Mouse (Mus musculus): Measurements from ENCODE around the gene Acsm4. TPM values are rescaled to one million over a fixed set of nuclear protein-coding genes. Genes with fewer than 3 reads are reported as not detected.

Acsm4 gene
- total and polyA plus RNA-seq, 3 experiments: not detected

- TF ChIP-seq GABPA (IDR thresholded peaks at IDR 0.05; ENCODE audit: insufficient replicate concordance, low read depth, low read length) (peak; percentile 28; the same call in 1 of the 2 replicates), POLR2AphosphoS2 (IDR thresholded peaks at IDR 0.05; ENCODE audit: low read depth, low read length) (no peak; the same call in 1 of the 2 replicates), EP300 (IDR thresholded peaks at IDR 0.05; ENCODE audit: low read length) (no peak), ELF1 (IDR thresholded peaks at IDR 0.05; ENCODE audit: low read depth, low read length) (peak; percentile 90), CTCF (conservative IDR thresholded peaks at IDR 0.05 in 1 of 2, IDR thresholded peaks at IDR 0.05 in 1 of 2; ENCODE audit: low read depth in 2 of 2, low read length in 2 of 2) (peak in 1 of 2 experiments; percentile 59; a peak in 2 of 4 replicates), MAFK (IDR thresholded peaks at IDR 0.05; ENCODE audit: insufficient replicate concordance, low read length) (no peak), UBTF (IDR thresholded peaks at IDR 0.05; ENCODE audit: low read depth, low read length) (no peak; the same call in 1 of the 2 replicates), MAX (IDR thresholded peaks at IDR 0.05; ENCODE audit: low read length) (peak; percentile 90), IRF4 (IDR thresholded peaks at IDR 0.05; ENCODE audit: low read depth, low read length) (peak; percentile 26; the same call in 1 of the 2 replicates), JUN (IDR thresholded peaks at IDR 0.05; ENCODE audit: insufficient read depth, low read depth, low read length) (no peak)
Observed at GRCm38 (mm10) chr7:119720253-119720946, 30.6 kb downstream of the Acsm4 start, which contains the start of gene Thumpd1 (continued).

GRCm38 (mm10) chr7:119720947-119721310 is 31.1 kb downstream of the Acsm4 start:
- TF ChIP-seq JUN (IDR thresholded peaks at IDR 0.05; ENCODE audit: insufficient read depth, low read depth, low read length): no peak
- TF ChIP-seq UBTF (IDR thresholded peaks at IDR 0.05; ENCODE audit: low read depth, low read length): no peak
- Histone ChIP-seq H3K9ac (ENCODE audit: insufficient read depth, low read depth) (peak overlapping the region; percentile 71), H3K9me3 (replicated peaks; ENCODE audit: low read length) (no peaks in the 10 kb centered on the region), H3K4me3 (replicated peaks in 1 of 3; ENCODE audit: low read depth in 2 of 3, low read length in 2 of 3, poor library complexity in 1 of 3) (peak overlapping the region; percentile 86 to 98 (median 97)), H3K79me2 (replicated peaks; ENCODE audit: control insufficient read depth, extremely low read depth, insufficient read depth, poor library complexity, severe bottlenecking) (peaks cover 10% of the 10 kb centered on the region), H3K27ac (ENCODE audit: insufficient read depth, low read depth) (no peak overlapping the region), H3K36me3 (replicated peaks in 1 of 2; ENCODE audit: control insufficient read depth in 1 of 2, insufficient read depth in 1 of 2, low read length in 1 of 2) (peaks cover 22 to 32% of the 10 kb centered on the region in 2 experiments), H3K4me2 (ENCODE audit: insufficient read depth, low read depth, poor library complexity, severe bottlenecking) (peak overlapping the region; percentile 64; the same call in 1 of the 2 replicates), H3K4me1 (ENCODE audit: control insufficient read depth in 1 of 2, insufficient read depth in 2 of 2) (peaks cover 6 to 14% of the 10 kb centered on the region in 2 experiments), H3K27me3 (replicated peaks) (no peaks in the 10 kb centered on the region)
- no peak for DNase-seq (ENCODE audit: extremely low read depth)
- dilution Hi-C loops (cut with MboI; ENCODE audit: extremely low pct_ligation_motif_present, extremely low pct_unique_long_range_greater_than_20kb, low sequenced_read_pairs): no loop called here
- in situ Hi-C loops (cut with MboI; ENCODE audit: low pct_ligation_motif_present, low pct_unique_long_range_greater_than_20kb, low sequenced_read_pairs): no loop called here

DNA sequence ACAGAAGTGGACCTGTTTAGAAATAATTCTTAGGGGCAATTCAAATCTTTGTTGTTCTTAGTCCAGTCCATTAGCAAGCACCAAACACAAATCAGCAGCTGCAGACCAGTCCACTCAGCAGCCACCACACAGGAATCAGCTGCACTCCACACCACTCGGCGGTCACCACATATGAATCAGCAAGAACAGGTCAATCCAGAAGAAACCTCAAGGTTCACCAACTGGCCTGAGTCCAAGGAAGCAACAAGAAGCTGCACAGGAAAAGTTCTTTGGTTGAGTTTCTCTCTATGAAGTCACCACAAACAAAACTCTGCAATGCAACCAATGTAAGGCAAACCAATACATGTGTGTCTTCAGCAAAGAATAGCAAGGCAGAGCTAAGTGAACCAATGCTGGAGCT is 37.8 kb downstream of the Acsm4 start:
- dilution Hi-C loops (cut with MboI; ENCODE audit: extremely low pct_ligation_motif_present, extremely low pct_unique_long_range_greater_than_20kb, low sequenced_read_pairs): no loop called here
- in situ Hi-C loops (cut with MboI; ENCODE audit: low pct_ligation_motif_present, low pct_unique_long_range_greater_than_20kb, low sequenced_read_pairs): no loop called here
- no peaks in the 10 kb centered on the region for H3K79me2 ChIP-seq (replicated peaks; ENCODE audit: control insufficient read depth, extremely low read depth, insufficient read depth, poor library complexity, severe bottlenecking)
- H3K9ac ChIP-seq (ENCODE audit: insufficient read depth, low read depth): no peak overlapping the region
- H3K4me2 ChIP-seq (ENCODE audit: insufficient read depth, low read depth, poor library complexity, severe bottlenecking): no peak overlapping the region
- DNase-seq (ENCODE audit: extremely low read depth): no peak
- H3K27me3 ChIP-seq (replicated peaks): peaks cover 11% of the 10 kb centered on the region
- H3K4me1 ChIP-seq (ENCODE audit: control insufficient read depth in 1 of 2, insufficient read depth in 2 of 2): no peaks in the 10 kb centered on the region
- H3K9me3 ChIP-seq (replicated peaks; ENCODE audit: low read length): peaks cover 5% of the 10 kb centered on the region
- no peak overlapping the region for H3K27ac ChIP-seq (ENCODE audit: insufficient read depth, low read depth)
- no peak overlapping the region for H3K4me3 ChIP-seq (replicated peaks in 1 of 3; ENCODE audit: low read depth in 2 of 3, low read length in 2 of 3, poor library complexity in 1 of 3)
- no peaks in the 10 kb centered on the region for H3K36me3 ChIP-seq (replicated peaks in 1 of 2; ENCODE audit: control insufficient read depth in 1 of 2, insufficient read depth in 1 of 2, low read length in 1 of 2)
- TF ChIP-seq ZC3H11A (IDR thresholded peaks at IDR 0.05; ENCODE audit: low read depth, low read length) (no peak), TBP (conservative IDR thresholded peaks at IDR 0.05; ENCODE audit: low read depth, low read length) (no peak), SMC3 (IDR thresholded peaks at IDR 0.05; ENCODE audit: low read depth, low read length) (no peak), MYC (IDR thresholded peaks at IDR 0.05; ENCODE audit: low read depth, low read length) (no peak), SIN3A (IDR thresholded peaks at IDR 0.05; ENCODE audit: low read length) (no peak), RAD21 (IDR thresholded peaks at IDR 0.05; ENCODE audit: low read depth, low read length) (no peak), UBTF (IDR thresholded peaks at IDR 0.05; ENCODE audit: low read depth, low read length) (no peak), ETS1 (conservative IDR thresholded peaks at IDR 0.05; ENCODE audit: low read depth, low read length) (no peak), USF2 (conservative IDR thresholded peaks at IDR 0.05; ENCODE audit: low read depth, low read length) (no peak), EP300 (IDR thresholded peaks at IDR 0.05; ENCODE audit: low read length) (no peak), CHD1 (IDR thresholded peaks at IDR 0.05; ENCODE audit: low read depth, low read length) (no peak), NRF1 (IDR thresholded peaks at IDR 0.05; ENCODE audit: low read depth, low read length) (no peak)
